Mouse (Mus musculus) embryonic facial prominence, embryonic 15.5 days (tissue): ENCODE results near the gene Rnf149. TPM values are rescaled to one million over a fixed set of nuclear protein-coding genes. Genes with fewer than 3 reads are reported as not detected.

Experiments
- ATAC-seq: fragments of 200-750 bp; cut with Nextera tagmentation; 2 replicates; pipeline ENCODE4 v1.8.0; 2017; ENCODE audit warnings: low read depth, moderate TSS enrichment; ENCODE audit not compliant: insufficient number of reproducible peaks, low FRiP score, low TSS enrichment
- H3K27ac ChIP-seq: fragments of 300-500 bp; sonication (generic); replicated peaks from 2 replicates; pipeline ENCODE4 v1.5.1; 2015; ENCODE audit warnings: mild to moderate bottlenecking, inconsistent platforms
- H3K27me3 ChIP-seq: fragments of 300-500 bp; sonication (generic); 2 replicates; pipeline ENCODE4 v1.6.1; 2015; ENCODE audit warnings: inconsistent platforms
- H3K36me3 ChIP-seq: fragments of 300-500 bp; sonication (generic); 2 replicates; pipeline ENCODE4 v1.6.1; 2015; ENCODE audit warnings: mild to moderate bottlenecking, inconsistent platforms
- H3K4me1 ChIP-seq: fragments of 300-500 bp; sonication (generic); 2 replicates; pipeline ENCODE4 v1.6.1; 2015; ENCODE audit warnings: inconsistent platforms
- H3K4me2 ChIP-seq: fragments of 300-500 bp; sonication (generic); replicated peaks from 2 replicates; pipeline ENCODE4 v1.6.1; 2015; ENCODE audit warnings: mild to moderate bottlenecking, inconsistent platforms
- H3K4me3 ChIP-seq: fragments of 300-500 bp; sonication (generic); replicated peaks from 2 replicates; pipeline ENCODE4 v1.5.1; 2015; ENCODE audit warnings: mild to moderate bottlenecking, inconsistent platforms
- H3K9ac ChIP-seq: fragments of 300-500 bp; sonication (generic); 2 replicates; pipeline ENCODE4 v1.6.1; 2015; ENCODE audit warnings: inconsistent platforms
- H3K9me3 ChIP-seq: fragments of 300-500 bp; sonication (generic); replicated peaks from 2 replicates; pipeline ENCODE4 v1.6.1; 2016; ENCODE audit warnings: inconsistent platforms
- WGBS: fragments of 180-500 bp; shearing (Covaris S2); methylation state at CpG from one replicate; pipeline ENCODE4 v1.1.7; 2015; 5-methylcytosine and 5-hydroxymethylcytosine counted together
- polyA plus RNA-seq: library from polyadenylated mRNA; unstranded; fragments of >200 nt; fragmentation: Nextera tagmentation; extraction: Ambion mirVana; gene quantifications from 2 replicates; pipeline ENCODE4 v1.2.1, GENCODE M21; 2015

Gene Rnf149
- polyA plus RNA-seq, 1 experiment from 2014 or later: 36.0 TPM

DNA sequence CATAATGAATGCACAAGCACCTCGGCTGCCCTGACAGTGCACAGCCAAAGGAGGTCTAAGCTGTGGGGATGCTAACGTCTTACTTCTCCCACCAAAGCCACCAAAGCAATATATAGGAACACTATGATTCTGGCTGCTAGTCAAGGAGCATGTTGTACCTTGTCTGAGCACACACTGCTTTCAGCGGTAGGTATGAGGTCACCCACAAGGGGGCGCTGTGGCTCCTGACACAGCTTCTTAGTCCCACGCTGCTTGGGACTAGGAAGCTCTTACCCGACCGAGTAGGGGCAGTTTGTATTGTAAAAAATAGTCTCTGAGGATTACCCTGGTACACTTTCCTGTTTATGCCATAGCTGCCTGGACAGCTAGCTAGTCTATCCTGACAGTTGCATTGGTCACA, 49.8 kb downstream of the Rnf149 start:
- no peaks in the 10 kb centered on the region for H3K36me3 ChIP-seq
- peak; percentile 65; the same call in 1 of the 2 replicates for ATAC-seq
- no peaks in the 10 kb centered on the region for H3K27me3 ChIP-seq
- H3K4me2 ChIP-seq: no peak overlapping the region
- H3K9me3 ChIP-seq: no peaks in the 10 kb centered on the region
- WGBS: 9% methylated on average over 7 of the region's 7 CpGs
- no peak overlapping the region for H3K4me3 ChIP-seq
- no peak overlapping the region for H3K27ac ChIP-seq
- no peaks in the 10 kb centered on the region for H3K4me1 ChIP-seq
- no peak overlapping the region for H3K9ac ChIP-seq

DNA sequence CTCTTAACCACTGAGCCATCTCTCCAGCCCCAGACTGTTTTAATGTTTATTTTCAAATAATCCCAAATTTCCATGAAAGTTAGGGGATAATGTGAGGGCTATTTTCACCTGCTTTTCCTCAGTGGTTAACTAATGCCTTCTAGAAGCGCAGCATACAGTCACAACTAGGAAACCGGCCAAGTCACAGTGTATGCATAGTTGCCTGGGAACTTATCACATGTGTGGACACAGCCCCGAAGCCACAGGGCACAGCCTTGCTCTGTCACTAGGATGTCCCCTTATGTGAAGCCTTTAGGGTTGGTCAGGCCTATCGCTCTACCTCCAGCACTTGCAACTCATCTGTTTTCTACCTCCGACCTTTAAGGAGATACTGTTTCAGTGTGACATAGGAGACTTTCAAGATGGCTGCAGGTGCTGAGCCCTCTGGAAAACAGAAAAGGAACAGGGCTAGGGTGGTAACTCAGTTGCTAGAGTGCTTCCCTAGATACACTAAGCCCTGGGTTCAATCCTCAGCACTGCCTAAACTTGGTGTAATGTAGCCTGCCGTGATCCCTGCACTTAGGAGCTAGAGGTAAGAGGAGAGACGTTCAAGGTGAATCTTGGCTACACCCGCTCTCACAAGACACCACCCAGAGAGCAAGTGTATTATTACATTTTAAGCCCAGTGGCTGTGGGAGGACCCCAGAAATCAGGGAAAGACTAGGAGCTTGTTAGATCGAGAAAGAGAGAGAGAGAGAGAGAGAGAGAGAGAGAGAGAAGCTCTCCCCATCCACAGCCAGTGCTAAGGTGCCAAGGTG, 50.6 kb downstream of the Rnf149 start:
- Histone ChIP-seq H3K4me3 (no peak overlapping the region), H3K36me3 (no peaks in the 10 kb centered on the region), H3K4me1 (no peaks in the 10 kb centered on the region), H3K9me3 (no peaks in the 10 kb centered on the region), H3K9ac (no peak overlapping the region), H3K27ac (no peak overlapping the region), H3K4me2 (no peak overlapping the region), H3K27me3 (no peaks in the 10 kb centered on the region)
- ATAC-seq: no peak
- 69% methylated on average over 9 of the region's 9 CpGs for WGBS

DNA sequence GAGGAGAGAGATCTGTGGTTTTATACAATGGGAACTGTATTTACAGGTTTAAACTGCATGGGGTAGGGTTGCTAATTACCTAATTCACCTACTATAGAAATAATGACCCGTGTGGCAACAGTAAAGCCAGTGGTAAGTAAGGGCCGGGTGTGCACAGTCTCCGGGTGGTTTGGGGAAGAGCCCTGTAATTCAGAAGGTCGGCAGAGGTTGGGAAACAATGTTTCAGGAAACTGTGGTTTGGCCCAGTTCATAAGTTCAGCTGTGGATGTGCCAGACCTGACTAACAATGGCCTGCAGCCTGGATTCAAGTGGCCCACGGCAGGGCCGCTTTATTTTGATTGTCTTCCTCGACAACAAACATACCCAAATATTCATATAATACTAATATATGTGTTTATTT, 51.4 kb downstream of the Rnf149 start:
- Histone ChIP-seq H3K27me3 (no peaks in the 10 kb centered on the region), H3K36me3 (no peaks in the 10 kb centered on the region), H3K9ac (no peak overlapping the region), H3K4me2 (no peak overlapping the region), H3K27ac (no peak overlapping the region), H3K9me3 (no peaks in the 10 kb centered on the region), H3K4me1 (no peaks in the 10 kb centered on the region), H3K4me3 (no peak overlapping the region)
- ATAC-seq: no peak
- 56% methylated on average over 7 of the region's 7 CpGs for WGBS

DNA sequence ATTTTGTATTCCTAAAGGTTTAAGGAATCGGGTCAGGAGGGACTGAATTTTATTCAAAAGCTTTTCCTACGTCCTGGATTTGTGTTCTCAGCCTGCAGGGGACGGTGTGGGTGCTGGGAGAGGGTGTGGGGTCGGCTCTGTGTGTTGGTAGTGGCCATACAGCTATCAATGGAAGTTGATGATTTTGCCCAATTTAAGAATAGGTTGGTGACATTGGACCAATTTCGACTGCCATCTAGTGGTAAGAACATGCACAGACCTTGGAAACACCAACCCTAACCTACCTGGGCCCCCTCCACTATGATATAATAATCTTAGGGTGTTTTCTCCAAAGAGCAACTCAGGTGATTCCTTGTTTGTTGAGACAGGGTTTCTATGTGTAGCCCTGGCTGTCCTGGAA, 54.7 kb downstream of the Rnf149 start:
- Histone ChIP-seq H3K27ac (no peak overlapping the region), H3K9me3 (no peaks in the 10 kb centered on the region), H3K4me2 (no peak overlapping the region), H3K9ac (no peak overlapping the region), H3K4me1 (no peaks in the 10 kb centered on the region), H3K27me3 (no peaks in the 10 kb centered on the region), H3K36me3 (no peaks in the 10 kb centered on the region), H3K4me3 (no peak overlapping the region)
- WGBS: 24% methylated on average over 5 of the region's 5 CpGs
- ATAC-seq: no peak

DNA sequence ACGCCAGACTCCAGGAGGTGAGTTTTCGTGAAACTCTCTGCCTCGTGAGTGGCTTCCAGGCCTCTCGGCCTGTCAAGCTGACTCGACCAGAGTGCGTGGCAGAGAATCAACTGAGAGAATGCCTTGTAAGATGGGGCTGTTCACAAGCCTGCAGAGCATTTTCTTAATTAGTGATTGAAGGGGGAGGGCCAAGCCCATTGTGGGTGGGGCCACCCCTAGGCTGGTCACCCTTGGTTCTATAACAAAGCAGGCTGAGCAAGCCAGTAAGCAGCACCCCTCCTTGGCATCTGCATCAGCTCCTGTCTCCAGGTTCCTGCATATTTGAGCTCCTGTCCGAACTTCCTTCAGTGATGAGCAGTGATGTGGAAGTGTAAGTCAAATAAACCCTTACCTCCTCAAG, 55.9 kb downstream of the Rnf149 start:
- Histone ChIP-seq H3K4me1 (no peaks in the 10 kb centered on the region), H3K4me3 (no peak overlapping the region), H3K27ac (no peak overlapping the region), H3K9ac (no peak overlapping the region), H3K27me3 (no peaks in the 10 kb centered on the region), H3K36me3 (no peaks in the 10 kb centered on the region), H3K9me3 (no peaks in the 10 kb centered on the region), H3K4me2 (no peak overlapping the region)
- ATAC-seq: no peak
- WGBS: 83% methylated on average over 7 of the region's 7 CpGs

DNA sequence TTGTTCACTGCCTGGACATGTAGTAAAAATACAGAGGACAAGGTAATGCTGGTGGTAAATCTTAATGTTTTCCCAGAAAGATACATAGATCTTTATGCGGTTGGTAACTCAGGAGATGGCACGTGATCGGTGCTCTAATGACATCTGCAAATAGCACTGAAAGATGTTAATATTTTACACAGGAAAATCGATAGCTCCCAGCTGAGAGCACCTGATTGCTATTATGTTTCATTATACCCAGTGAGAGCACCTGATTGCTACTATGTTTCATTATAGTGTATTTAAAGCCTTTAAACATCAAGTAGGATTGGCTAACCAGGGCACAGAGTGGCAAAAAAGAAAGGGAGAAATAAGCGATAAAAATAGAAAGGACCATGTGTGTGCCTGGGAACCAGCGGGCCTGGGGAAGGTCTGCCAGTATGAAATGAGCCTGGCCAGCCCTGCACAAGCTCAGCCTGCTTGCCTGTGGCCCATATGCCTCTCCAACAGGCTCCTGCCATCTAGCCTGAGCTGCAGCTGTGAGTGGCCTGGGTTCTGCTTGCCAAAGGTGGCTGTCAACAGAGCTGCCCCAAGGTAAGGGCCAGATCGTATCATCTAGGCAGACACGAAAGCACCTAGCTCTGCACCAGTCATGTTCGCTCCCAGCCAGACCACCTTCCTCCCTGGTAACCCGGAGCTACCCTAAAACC, 61.8 kb downstream of the Rnf149 start:
- Histone ChIP-seq H3K4me3 (no peak overlapping the region), H3K4me2 (no peak overlapping the region), H3K27me3 (no peaks in the 10 kb centered on the region), H3K9me3 (no peaks in the 10 kb centered on the region), H3K27ac (no peak overlapping the region), H3K36me3 (no peaks in the 10 kb centered on the region), H3K4me1 (no peaks in the 10 kb centered on the region), H3K9ac (no peak overlapping the region)
- ATAC-seq: no peak
- WGBS: 77% methylated on average over 10 of the region's 10 CpGs

DNA sequence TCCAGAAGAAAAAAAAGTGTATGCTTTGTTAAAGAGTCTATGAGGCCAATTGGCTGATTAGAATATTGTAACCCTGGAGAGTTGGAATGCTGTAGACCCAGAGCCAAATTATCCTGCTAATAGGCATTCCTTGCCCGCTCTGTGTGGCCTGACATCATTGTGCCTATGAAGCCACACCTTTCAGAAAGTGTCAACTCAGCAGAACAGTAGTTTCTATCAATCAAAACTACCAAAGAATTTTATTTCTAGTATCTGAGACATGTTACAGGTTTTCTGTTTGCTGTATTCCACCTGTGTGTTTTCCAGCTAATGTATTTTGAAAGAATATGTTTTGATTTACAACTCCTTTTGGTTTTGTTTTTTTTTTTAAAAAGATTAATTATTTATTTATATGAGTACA, 65.0 kb downstream of the Rnf149 start:
- H3K36me3 ChIP-seq: no peaks in the 10 kb centered on the region
- no peak overlapping the region for H3K4me2 ChIP-seq
- 80% methylated on average over 1 of the region's 1 CpGs for WGBS

DNA sequence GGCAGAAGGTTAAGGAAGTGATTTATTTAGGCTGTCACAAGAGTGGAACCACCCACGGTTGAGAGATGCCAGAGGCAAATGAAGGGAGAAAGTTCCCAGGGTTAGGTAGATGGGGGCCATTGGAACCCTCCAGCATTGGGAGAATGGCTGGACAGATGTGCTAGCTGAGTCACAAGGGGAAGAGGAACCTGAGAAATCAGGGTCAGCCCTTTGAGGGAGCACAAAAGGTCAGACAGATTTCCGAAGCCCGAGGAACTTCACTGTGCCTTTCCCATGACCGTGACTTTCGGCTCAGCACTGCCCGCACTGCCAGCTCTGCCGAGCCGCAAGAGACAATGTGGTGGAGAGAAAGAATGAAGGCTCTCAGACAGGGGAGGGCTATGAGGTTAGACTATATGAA, 65.4 kb downstream of the Rnf149 start:
- Histone ChIP-seq H3K4me3 (no peak overlapping the region), H3K9me3 (no peaks in the 10 kb centered on the region), H3K4me1 (0 out of 2 replicates have a peak, but pooled peaks cover 5% of the 10 kb centered on the region), H3K27me3 (no peaks in the 10 kb centered on the region), H3K9ac (no peak overlapping the region), H3K36me3 (no peaks in the 10 kb centered on the region), H3K27ac (no peak overlapping the region), H3K4me2 (no peak overlapping the region)
- ATAC-seq: no peak
- WGBS: 63% methylated on average over 8 of the region's 8 CpGs

More for the DNA sequence above, 65.0 kb downstream of the Rnf149 start:
- H3K9me3 ChIP-seq: no peaks in the 10 kb centered on the region
- H3K4me1 ChIP-seq: 0 out of 2 replicates have a peak, but pooled peaks cover 5% of the 10 kb centered on the region
- no peaks in the 10 kb centered on the region for H3K27me3 ChIP-seq
- H3K9ac ChIP-seq: no peak overlapping the region
- ATAC-seq: no peak
- H3K27ac ChIP-seq: no peak overlapping the region
- no peak overlapping the region for H3K4me3 ChIP-seq

DNA sequence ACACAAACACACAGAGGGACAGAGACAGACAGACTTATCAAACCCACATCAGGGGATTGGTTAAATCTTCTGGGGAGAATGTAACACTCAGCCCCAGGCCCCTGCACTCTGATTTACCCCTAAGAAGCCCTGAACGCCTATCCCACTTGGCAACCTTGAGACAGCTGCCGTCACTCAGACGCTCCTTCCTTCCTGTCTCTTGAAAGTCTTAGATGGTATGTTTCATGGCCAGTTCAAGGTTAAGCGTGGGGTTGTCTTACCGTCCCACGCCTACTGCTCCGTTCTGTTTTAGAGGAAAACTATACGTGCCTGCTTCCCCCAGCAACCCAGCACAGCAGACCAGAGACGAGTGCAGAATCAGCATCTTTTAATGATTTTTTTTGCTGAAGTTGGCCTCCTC, 71.6 kb downstream of the Rnf149 start:
- ATAC-seq: no peak
- 52% methylated on average over 9 of the region's 9 CpGs for WGBS
- no peak overlapping the region for H3K4me2 ChIP-seq
- H3K27ac ChIP-seq: no peak overlapping the region
- no peaks in the 10 kb centered on the region for H3K36me3 ChIP-seq
- no peaks in the 10 kb centered on the region for H3K27me3 ChIP-seq
- H3K9me3 ChIP-seq: no peaks in the 10 kb centered on the region
- H3K4me1 ChIP-seq: 0 out of 2 replicates have a peak, but pooled peaks cover 5% of the 10 kb centered on the region
- H3K4me3 ChIP-seq: no peak overlapping the region
- H3K9ac ChIP-seq: no peak overlapping the region

DNA sequence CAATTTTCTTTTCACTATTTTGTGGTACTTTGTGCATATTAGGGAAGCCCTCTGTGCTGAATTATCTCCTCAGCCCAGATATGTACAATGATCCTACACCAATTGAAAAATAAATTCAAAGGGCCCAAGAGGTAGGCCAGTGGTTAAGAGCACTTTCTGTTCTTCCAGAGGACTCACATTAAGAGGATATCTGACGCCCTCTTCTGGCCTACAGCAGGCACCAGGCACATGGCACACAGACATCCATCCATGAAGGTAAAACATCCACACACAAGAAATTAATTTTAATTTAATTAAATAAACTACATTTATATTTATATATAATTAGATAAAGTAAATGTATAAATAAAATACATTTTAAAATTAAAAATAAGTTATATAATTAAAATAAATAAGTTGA, 72.9 kb downstream of the Rnf149 start:
- no peaks in the 10 kb centered on the region for H3K36me3 ChIP-seq
- ATAC-seq: no peak
- H3K9ac ChIP-seq: no peak overlapping the region
- no peak overlapping the region for H3K4me3 ChIP-seq
- 4% methylated on average over 1 of the region's 1 CpGs for WGBS
- H3K4me2 ChIP-seq: no peak overlapping the region
- no peak overlapping the region for H3K27ac ChIP-seq
- no peaks in the 10 kb centered on the region for H3K9me3 ChIP-seq
- no peaks in the 10 kb centered on the region for H3K27me3 ChIP-seq
- H3K4me1 ChIP-seq: no peaks in the 10 kb centered on the region

DNA sequence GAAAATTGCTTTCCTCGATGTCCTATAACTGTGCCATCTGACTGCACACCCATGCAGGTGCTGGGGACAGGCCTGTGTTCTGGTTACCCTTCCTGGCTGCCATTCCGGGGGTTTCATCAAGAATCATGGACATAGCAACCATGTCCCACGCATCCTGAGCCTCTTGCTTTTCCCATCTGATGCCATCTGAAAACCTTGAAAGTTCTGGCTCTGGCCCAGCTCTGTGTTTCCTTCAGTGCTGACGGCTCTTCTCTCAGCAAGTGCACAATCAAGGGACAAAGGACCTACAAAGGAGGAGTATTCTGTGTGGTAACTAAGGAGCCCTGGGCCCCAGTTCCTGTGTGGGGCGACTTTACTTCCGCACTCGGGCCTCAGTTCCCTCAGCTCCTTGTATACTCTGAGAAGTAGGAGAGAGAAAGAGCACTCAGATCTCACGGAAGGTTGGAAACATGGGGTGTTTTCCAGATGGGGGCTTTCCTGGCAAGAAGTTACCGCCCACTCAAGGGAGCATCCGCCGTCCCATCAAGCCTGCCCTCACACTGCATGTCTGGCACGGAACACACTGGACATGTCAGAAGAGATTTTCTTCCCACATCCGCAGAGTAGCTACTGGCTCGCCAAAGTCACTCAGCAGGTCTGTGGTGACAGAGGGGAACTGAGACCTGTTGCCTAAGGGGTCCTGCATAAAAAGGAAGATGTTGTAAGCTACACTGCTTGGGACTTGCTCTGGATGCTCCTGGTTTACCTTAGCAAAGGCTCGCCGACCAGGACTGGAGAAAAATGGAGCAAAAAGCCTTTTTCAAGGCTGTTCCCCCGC, 74.2 kb downstream of the Rnf149 start:
- Histone ChIP-seq H3K27me3 (no peaks in the 10 kb centered on the region), H3K4me1 (no peaks in the 10 kb centered on the region), H3K27ac (no peak overlapping the region), H3K36me3 (no peaks in the 10 kb centered on the region), H3K9ac (no peak overlapping the region), H3K4me2 (no peak overlapping the region), H3K9me3 (no peaks in the 10 kb centered on the region), H3K4me3 (no peak overlapping the region)
- 74% methylated on average over 17 of the region's 17 CpGs for WGBS
- ATAC-seq: no peak
